Mouse (Mus musculus): ENCODE results near the gene Nlgn3. TPM values are rescaled to one million over a fixed set of nuclear protein-coding genes. Genes with fewer than 3 reads are reported as not detected.

Nlgn3 gene
- polyA plus RNA-seq, 1 experiment from 2014 or later = 88.0 TPM

DNA sequence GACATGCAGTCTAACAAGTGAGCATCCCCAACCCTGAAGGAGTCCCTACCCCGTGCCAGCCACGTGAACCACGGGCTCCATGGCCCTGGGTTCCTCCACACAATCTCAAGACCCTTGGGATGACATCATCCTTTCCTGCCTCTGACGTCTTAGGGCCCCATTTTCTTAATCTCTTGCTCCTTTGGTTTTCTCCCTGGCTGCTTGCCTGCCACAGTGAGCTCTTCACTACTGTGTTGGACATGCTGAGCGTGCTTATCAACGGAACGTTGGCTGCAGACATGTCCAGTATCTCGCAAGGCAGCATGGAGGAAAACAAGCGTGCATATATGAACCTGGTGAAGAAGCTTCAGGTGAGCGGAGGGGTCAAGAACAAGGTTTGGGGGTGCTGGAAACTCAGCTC is 8.9 kb upstream of the Nlgn3 start:
- H3K4me1 ChIP-seq (ENCODE audit: control insufficient read depth, insufficient read depth, low read depth, low read length) = no peaks in the 10 kb centered on the region
- peaks cover 12% of the 10 kb centered on the region for H3K36me3 ChIP-seq (ENCODE audit: control insufficient read depth, insufficient read depth, low read length)
- H3K4me2 ChIP-seq (ENCODE audit: low read length) = no peak overlapping the region
- H3K9me3 ChIP-seq (ENCODE audit: control insufficient read depth, low read length) = no peaks in the 10 kb centered on the region
- no peak overlapping the region for H3K27ac ChIP-seq (ENCODE audit: low read depth, low read length)
- no peaks in the 10 kb centered on the region; the same call in 1 of the 2 replicates for H3K27me3 ChIP-seq (replicated peaks; ENCODE audit: control insufficient read depth, insufficient read depth, low read length)
- no peak overlapping the region for H3K4me3 ChIP-seq (ENCODE audit: low read length)
- WGBS = 92% methylated on average over 10 of the region's 10 CpGs
- ATAC-seq = no peak
- H3K9ac ChIP-seq (ENCODE audit: low read depth, low read length) = no peak overlapping the region

DNA sequence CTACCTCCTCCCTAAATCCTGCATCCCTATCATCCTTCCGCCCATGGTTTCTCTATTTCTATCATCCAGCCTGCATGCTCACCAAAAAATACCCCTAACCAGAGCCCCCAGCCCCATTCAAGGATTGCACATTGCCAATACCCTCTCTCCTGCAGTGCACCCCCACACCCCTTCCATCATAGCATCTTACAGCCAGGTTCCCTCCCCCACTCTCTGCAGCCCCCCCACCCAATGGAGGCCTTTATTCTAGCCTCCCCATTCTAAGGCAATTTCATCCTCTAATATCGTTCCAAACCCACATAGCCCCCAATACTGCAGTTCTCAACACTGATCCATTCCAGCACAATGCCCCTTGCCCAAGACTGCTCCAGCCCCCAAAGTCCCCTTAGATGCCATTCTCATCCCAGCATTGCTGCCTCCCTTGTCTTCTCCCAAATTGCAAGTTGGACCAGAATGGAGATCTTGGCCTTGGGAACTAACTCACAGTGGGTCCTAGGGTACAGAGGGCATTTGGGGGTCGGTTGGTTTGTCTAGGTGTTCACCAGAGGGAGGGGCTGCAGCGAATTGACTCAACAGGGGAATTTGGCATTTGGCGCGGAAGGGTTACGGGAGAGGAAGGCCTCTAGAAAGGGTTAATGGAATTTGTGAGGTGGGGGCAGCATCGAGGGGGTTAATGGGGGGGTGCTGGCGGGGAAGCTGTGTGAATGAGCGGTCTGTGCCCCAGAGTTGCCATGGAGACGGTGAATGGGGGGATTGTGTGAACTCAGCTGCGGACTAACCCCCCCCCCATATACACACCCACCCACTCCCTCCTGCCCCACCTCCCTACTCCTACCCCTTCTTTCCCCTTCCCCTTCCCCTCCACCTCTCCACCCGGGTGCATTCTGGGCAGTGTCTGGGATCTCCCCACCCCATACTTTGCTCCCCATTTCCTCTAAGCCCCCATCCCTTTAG is 782 bp downstream of the Nlgn3 start:
- H3K27me3 ChIP-seq (replicated peaks; ENCODE audit: control insufficient read depth, insufficient read depth, low read length) = no peaks in the 10 kb centered on the region
- H3K9ac ChIP-seq (ENCODE audit: low read depth, low read length) = peak overlapping the region; percentile 72
- ATAC-seq = peak; percentile 73
- peak overlapping the region; percentile 59 for H3K4me2 ChIP-seq (ENCODE audit: low read length)
- H3K4me3 ChIP-seq (ENCODE audit: low read length) = peak overlapping the region; percentile 54
- H3K27ac ChIP-seq (ENCODE audit: low read depth, low read length) = peak overlapping the region; percentile 90
- H3K36me3 ChIP-seq (ENCODE audit: control insufficient read depth, insufficient read depth, low read length) = no peaks in the 10 kb centered on the region
- peaks cover 29% of the 10 kb centered on the region; the same call in 1 of the 2 replicates for H3K4me1 ChIP-seq (ENCODE audit: control insufficient read depth, insufficient read depth, low read depth, low read length)
- H3K9me3 ChIP-seq (ENCODE audit: control insufficient read depth, low read length) = no peaks in the 10 kb centered on the region
- 33% methylated on average over 7 of the region's 13 CpGs for WGBS

DNA sequence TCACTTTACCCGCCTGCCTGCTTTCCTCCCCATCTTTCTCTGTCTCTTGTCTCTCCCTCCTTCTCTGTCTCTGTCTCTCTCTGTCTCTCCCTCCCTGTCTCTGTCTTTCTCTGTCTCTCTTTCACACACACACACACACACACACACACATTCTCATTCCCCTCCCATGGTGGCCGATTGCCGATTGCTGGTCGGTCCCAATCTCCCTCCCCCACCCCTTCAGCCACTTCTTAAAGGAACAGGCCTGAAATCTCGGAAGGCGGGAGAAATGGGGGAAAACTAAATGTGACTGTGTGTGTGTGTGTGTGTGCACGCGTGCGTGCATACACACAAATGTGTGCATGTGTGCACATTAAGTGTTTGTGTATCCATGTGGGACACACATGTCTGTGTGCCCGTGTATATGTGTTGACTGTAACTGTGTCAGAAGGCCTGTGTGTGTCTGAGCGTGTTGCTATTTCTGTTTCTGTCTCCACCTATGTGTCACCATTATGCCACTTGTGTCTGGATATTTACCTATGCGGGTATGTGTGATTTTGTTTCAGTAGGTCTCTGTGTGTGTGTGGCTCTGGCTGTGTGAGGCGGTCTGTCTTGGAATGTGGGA is 1.6 kb downstream of the Nlgn3 start:
- peaks cover 30% of the 10 kb centered on the region; the same call in 1 of the 2 replicates for H3K4me1 ChIP-seq (ENCODE audit: control insufficient read depth, insufficient read depth, low read depth, low read length)
- H3K4me2 ChIP-seq (ENCODE audit: low read length) = peak overlapping the region; percentile 59
- 22% methylated on average over 13 of the region's 13 CpGs for WGBS
- H3K27ac ChIP-seq (ENCODE audit: low read depth, low read length) = peak overlapping the region; percentile 90
- H3K9me3 ChIP-seq (ENCODE audit: control insufficient read depth, low read length) = no peaks in the 10 kb centered on the region
- H3K4me3 ChIP-seq (ENCODE audit: low read length) = peak overlapping the region; percentile 54
- H3K36me3 ChIP-seq (ENCODE audit: control insufficient read depth, insufficient read depth, low read length) = no peaks in the 10 kb centered on the region
- ATAC-seq = peak; percentile 48
- H3K27me3 ChIP-seq (replicated peaks; ENCODE audit: control insufficient read depth, insufficient read depth, low read length) = no peaks in the 10 kb centered on the region
- peak overlapping the region; percentile 72 for H3K9ac ChIP-seq (ENCODE audit: low read depth, low read length)

DNA sequence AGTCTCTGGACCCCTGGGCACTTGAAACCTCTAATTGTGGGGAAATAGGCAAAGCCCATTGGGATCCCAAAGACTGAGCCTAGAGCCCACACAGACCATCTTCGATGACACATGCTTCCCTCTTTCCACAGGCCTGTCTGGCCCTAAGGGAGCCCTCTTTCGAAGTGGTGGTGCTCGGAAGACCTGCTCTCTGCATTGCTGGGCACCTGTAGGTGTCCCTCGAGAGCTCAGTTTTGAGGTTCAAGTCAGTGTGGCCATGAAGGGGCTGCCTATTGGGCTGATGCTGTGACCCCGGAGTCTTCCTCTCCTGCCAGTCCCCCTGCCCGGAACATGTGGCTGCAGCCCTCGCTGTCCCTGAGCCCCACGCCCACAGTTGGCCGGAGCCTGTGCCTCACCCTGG is 2.7 kb downstream of the Nlgn3 start:
- Histone ChIP-seq H3K36me3 (ENCODE audit: control insufficient read depth, insufficient read depth, low read length) (no peaks in the 10 kb centered on the region), H3K4me2 (ENCODE audit: low read length) (peak overlapping the region; percentile 59), H3K9ac (ENCODE audit: low read depth, low read length) (peak overlapping the region; percentile 43; the same call in 1 of the 2 replicates), H3K9me3 (ENCODE audit: control insufficient read depth, low read length) (no peaks in the 10 kb centered on the region), H3K4me3 (ENCODE audit: low read length) (peak overlapping the region; percentile 54), H3K4me1 (ENCODE audit: control insufficient read depth, insufficient read depth, low read depth, low read length) (peaks cover 30% of the 10 kb centered on the region; the same call in 1 of the 2 replicates), H3K27ac (ENCODE audit: low read depth, low read length) (no peak overlapping the region), H3K27me3 (replicated peaks; ENCODE audit: control insufficient read depth, insufficient read depth, low read length) (no peaks in the 10 kb centered on the region)
- ATAC-seq = no peak
- WGBS = 51% methylated on average over 9 of the region's 9 CpGs

- no peak overlapping the region for H3K27ac ChIP-seq (ENCODE audit: low read depth, low read length)
- peaks cover 27% of the 10 kb centered on the region; the same call in 1 of the 2 replicates for H3K4me1 ChIP-seq (ENCODE audit: control insufficient read depth, insufficient read depth, low read depth, low read length)
- H3K4me3 ChIP-seq (ENCODE audit: low read length) = no peak overlapping the region
- H3K9ac ChIP-seq (ENCODE audit: low read depth, low read length) = no peak overlapping the region
- H3K27me3 ChIP-seq (replicated peaks; ENCODE audit: control insufficient read depth, insufficient read depth, low read length) = no peaks in the 10 kb centered on the region
- H3K9me3 ChIP-seq (ENCODE audit: control insufficient read depth, low read length) = no peaks in the 10 kb centered on the region
- H3K4me2 ChIP-seq (ENCODE audit: low read length) = no peak overlapping the region
- ATAC-seq = no peak
- H3K36me3 ChIP-seq (ENCODE audit: control insufficient read depth, insufficient read depth, low read length) = peaks cover 1% of the 10 kb centered on the region; the same call in 1 of the 2 replicates
- WGBS = 38% methylated on average over 2 of the region's 2 CpGs
Observed at GRCm38 (mm10) chrX:101304646-101305045, 5.7 kb downstream of the Nlgn3 start.

GRCm38 (mm10) chrX:101309299-101309698 is 10.3 kb downstream of the Nlgn3 start:
- Histone ChIP-seq H3K9me3 (ENCODE audit: control insufficient read depth, low read length) (no peaks in the 10 kb centered on the region), H3K36me3 (ENCODE audit: control insufficient read depth, insufficient read depth, low read length) (peaks cover 5% of the 10 kb centered on the region; the same call in 1 of the 2 replicates), H3K4me2 (ENCODE audit: low read length) (no peak overlapping the region), H3K4me1 (ENCODE audit: control insufficient read depth, insufficient read depth, low read depth, low read length) (peaks cover 5% of the 10 kb centered on the region; the same call in 1 of the 2 replicates), H3K27me3 (replicated peaks; ENCODE audit: control insufficient read depth, insufficient read depth, low read length) (no peaks in the 10 kb centered on the region), H3K4me3 (ENCODE audit: low read length) (no peak overlapping the region), H3K9ac (ENCODE audit: low read depth, low read length) (no peak overlapping the region), H3K27ac (ENCODE audit: low read depth, low read length) (no peak overlapping the region)
- no peak for ATAC-seq
- WGBS = 95% methylated on average over 5 of the region's 5 CpGs

DNA sequence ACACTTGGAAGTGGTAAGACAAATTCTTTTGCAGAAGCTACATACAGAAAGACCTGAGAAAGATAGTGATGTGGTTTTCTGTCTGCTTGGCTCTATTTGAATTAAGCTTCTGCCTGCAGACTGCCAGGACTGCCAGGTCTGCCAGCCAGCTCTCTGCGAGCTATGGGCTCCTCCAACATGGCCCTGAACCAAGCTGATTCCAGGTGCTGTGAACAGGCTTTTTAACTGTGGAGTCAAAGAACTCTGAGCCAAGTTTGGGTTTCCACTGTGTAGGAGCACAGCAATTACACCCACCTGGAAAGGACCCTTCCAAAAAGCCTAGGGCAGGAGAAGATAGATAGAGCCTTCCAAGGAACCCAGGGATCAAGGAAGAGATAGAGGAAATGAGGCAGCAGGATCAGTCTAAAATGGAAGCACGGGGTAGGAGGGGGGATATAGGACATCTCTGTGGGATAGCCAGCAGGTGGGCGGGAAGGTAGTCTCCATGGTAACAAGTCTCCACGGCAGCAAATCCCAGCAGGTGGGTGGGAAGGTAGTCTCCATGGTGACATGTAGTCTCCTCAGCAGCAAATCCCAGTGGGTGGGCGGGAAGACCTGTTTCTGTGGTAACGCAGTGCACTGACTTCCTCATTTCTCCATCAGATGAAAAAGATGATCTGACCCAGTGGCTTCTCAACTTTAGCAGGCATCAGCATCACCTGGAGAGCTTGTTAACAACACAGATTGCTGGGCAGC is 14.8 kb downstream of the Nlgn3 start:
- peak; percentile 47 for ATAC-seq
- WGBS = 31% methylated on average over 6 of the region's 6 CpGs
- peaks cover 11% of the 10 kb centered on the region for H3K36me3 ChIP-seq (ENCODE audit: control insufficient read depth, insufficient read depth, low read length)

GRCm38 (mm10) chrX:101319775-101320174 is 20.8 kb downstream of the Nlgn3 start:
- 88% methylated on average over 10 of the region's 12 CpGs for WGBS
- H3K9me3 ChIP-seq (ENCODE audit: control insufficient read depth, low read length) = no peaks in the 10 kb centered on the region
- H3K4me1 ChIP-seq (ENCODE audit: control insufficient read depth, insufficient read depth, low read depth, low read length) = no peaks in the 10 kb centered on the region
- H3K27me3 ChIP-seq (replicated peaks; ENCODE audit: control insufficient read depth, insufficient read depth, low read length) = no peaks in the 10 kb centered on the region
- H3K27ac ChIP-seq (ENCODE audit: low read depth, low read length) = no peak overlapping the region
- ATAC-seq = no peak; the same call in 1 of the 2 replicates
- H3K9ac ChIP-seq (ENCODE audit: low read depth, low read length) = no peak overlapping the region
- H3K4me3 ChIP-seq (ENCODE audit: low read length) = no peak overlapping the region
- H3K4me2 ChIP-seq (ENCODE audit: low read length) = no peak overlapping the region
- peaks cover 8% of the 10 kb centered on the region for H3K36me3 ChIP-seq (ENCODE audit: control insufficient read depth, insufficient read depth, low read length)

More for the DNA sequence above, 14.8 kb downstream of the Nlgn3 start:
- H3K4me3 ChIP-seq (ENCODE audit: low read length) = no peak overlapping the region
- no peaks in the 10 kb centered on the region for H3K9me3 ChIP-seq (ENCODE audit: control insufficient read depth, low read length)
- no peak overlapping the region for H3K4me2 ChIP-seq (ENCODE audit: low read length)
- H3K27me3 ChIP-seq (replicated peaks; ENCODE audit: control insufficient read depth, insufficient read depth, low read length) = no peaks in the 10 kb centered on the region
- no peaks in the 10 kb centered on the region; the same call in 1 of the 2 replicates for H3K4me1 ChIP-seq (ENCODE audit: control insufficient read depth, insufficient read depth, low read depth, low read length)
- H3K9ac ChIP-seq (ENCODE audit: low read depth, low read length) = no peak overlapping the region
- no peak overlapping the region for H3K27ac ChIP-seq (ENCODE audit: low read depth, low read length)

Data from hindbrain, embryonic 16.5 days (tissue).